Mouse (Mus musculus): ENCODE results near the gene Golm1. TPM values are rescaled to one million over a fixed set of nuclear protein-coding genes. Genes with fewer than 3 reads are reported as not detected.
A peak's percentile ranks its signal among the peaks of the same experiment; 100 is the strongest.

Gene Golm1
- total and polyA plus RNA-seq, 3 experiments = 6.5 to 16.2 (median 11.4) TPM

DNA sequence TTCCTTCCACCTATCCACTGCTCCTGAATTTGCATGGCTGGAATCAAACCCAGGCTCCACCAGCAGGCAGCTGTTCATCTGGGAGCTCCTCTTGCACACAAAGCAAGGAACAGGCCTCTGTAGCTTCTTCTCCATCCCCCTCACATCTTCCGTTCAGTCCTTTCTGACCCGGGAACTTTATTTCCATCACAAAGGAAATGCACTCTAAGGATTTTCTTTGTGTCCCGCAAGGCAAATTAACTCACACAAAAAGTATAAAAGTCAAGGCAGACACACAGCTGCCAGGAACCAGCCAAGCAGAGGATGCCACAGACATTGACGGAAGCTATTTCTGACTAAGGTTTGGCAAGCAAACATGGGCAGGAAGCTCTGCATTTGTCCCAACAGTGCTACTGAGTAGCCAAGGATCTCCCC, 18.6 kb downstream of the Golm1 start:
- DNase-seq = peak in 1 of 2 experiments; percentile 35
- no peak for TF ChIP-seq EP300 (IDR thresholded peaks at IDR 0.05; ENCODE audit: insufficient read depth, low read depth, low read length)
- TF ChIP-seq CTCF (IDR thresholded peaks at IDR 0.05) = no peak
- TF ChIP-seq POLR2A (IDR thresholded peaks at IDR 0.05; ENCODE audit: insufficient read depth, low read depth, low read length) = no peak
- no peak overlapping the region for H3K9ac ChIP-seq (ENCODE audit: low read depth, low read length)
- H3K79me2 ChIP-seq (replicated peaks; ENCODE audit: control insufficient read depth, insufficient read depth, low read length) = no peaks in the 10 kb centered on the region
- H3K27me3 ChIP-seq (ENCODE audit: control insufficient read depth, insufficient read depth, low read length) = no peaks in the 10 kb centered on the region
- no peaks in the 10 kb centered on the region for H3K36me3 ChIP-seq (ENCODE audit: control insufficient read depth, insufficient read depth, low read length)
- 28% methylated on average over 4 of the region's 4 CpGs for WGBS
- H3K4me1 ChIP-seq (ENCODE audit: control insufficient read depth, insufficient read depth, low read length) = peaks cover 6% of the 10 kb centered on the region
- peak overlapping the region; percentile 43 for H3K27ac ChIP-seq
- no peak overlapping the region for H3K4me3 ChIP-seq
- intact Hi-C loops (cut with DNase I) = no loop called here

DNA sequence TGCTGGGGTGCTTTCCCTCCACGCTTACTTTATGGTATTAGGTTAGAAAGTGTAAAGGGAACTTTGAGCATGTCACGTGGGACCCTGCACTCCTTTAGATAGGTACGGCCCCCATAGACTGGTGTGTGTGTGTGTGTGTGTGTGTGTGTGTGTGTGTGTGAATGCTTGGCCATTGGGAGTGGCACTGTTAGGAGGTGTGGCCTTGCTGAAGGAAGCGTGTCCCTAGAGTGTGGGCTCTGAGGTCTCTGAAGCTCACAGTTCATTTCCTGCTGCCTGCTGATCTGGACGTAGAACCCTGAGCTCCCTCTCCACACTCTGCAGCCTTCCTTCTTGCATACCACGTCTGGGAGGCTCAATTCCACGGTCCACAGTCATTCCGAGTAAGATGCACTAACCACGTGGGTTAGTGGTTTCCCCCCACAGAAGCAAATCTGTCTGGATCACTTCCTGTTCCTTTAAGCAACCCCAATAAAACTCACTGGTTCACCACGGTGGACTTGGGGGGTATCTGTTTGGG, 19.2 kb downstream of the Golm1 start:
- Histone ChIP-seq H3K79me2 (replicated peaks; ENCODE audit: control insufficient read depth, insufficient read depth, low read length) (no peaks in the 10 kb centered on the region), H3K36me3 (ENCODE audit: control insufficient read depth, insufficient read depth, low read length) (no peaks in the 10 kb centered on the region), H3K27ac (peak overlapping the region; percentile 43; the same call in 1 of the 2 replicates), H3K4me1 (ENCODE audit: control insufficient read depth, insufficient read depth, low read length) (peaks cover 6% of the 10 kb centered on the region), H3K4me3 (no peak overlapping the region), H3K27me3 (ENCODE audit: control insufficient read depth, insufficient read depth, low read length) (no peaks in the 10 kb centered on the region), H3K9ac (ENCODE audit: low read depth, low read length) (no peak overlapping the region)
- WGBS = 47% methylated on average over 10 of the region's 10 CpGs
- no peak for TF ChIP-seq CTCF (IDR thresholded peaks at IDR 0.05)
- no peak for TF ChIP-seq POLR2A (IDR thresholded peaks at IDR 0.05; ENCODE audit: insufficient read depth, low read depth, low read length)
- TF ChIP-seq EP300 (IDR thresholded peaks at IDR 0.05; ENCODE audit: insufficient read depth, low read depth, low read length) = no peak
- no peak for DNase-seq
- intact Hi-C loops (cut with DNase I) = no loop called here

DNA sequence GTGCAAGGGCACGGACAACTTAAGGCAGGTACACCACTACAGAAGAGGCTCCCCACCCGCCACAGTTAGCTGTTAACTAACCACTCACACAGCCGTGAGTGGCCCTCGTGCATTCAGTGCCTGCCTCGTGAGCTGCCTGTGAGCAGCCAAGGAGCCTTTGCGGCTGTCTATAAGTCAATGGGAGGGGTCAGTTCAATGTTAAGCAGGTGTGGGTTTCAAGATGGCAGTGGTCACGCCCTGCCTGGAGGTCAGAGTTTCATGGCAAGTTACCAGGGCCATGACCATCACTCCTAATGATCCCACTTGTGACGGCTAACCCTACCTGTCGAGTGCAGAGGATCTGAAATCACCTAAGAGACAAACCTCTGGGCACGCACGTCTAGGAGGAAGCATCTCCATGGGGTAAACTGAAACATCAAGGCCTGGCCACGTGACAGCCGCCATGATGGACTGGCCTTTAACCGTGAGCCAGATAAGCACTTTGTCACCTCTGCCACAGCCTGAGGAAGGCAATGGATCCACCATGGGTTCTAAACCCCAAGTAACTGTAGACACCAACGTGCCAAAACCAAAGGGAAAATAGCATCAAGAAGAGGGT, 19.8 kb downstream of the Golm1 start:
- Histone ChIP-seq H3K27ac (no peak overlapping the region), H3K4me1 (ENCODE audit: control insufficient read depth, insufficient read depth, low read length) (peaks cover 6% of the 10 kb centered on the region), H3K36me3 (ENCODE audit: control insufficient read depth, insufficient read depth, low read length) (no peaks in the 10 kb centered on the region), H3K79me2 (replicated peaks; ENCODE audit: control insufficient read depth, insufficient read depth, low read length) (no peaks in the 10 kb centered on the region), H3K9ac (ENCODE audit: low read depth, low read length) (no peak overlapping the region), H3K4me3 (no peak overlapping the region), H3K27me3 (ENCODE audit: control insufficient read depth, insufficient read depth, low read length) (no peaks in the 10 kb centered on the region)
- TF ChIP-seq POLR2A (IDR thresholded peaks at IDR 0.05; ENCODE audit: insufficient read depth, low read depth, low read length) (no peak), EP300 (IDR thresholded peaks at IDR 0.05; ENCODE audit: insufficient read depth, low read depth, low read length) (no peak), CTCF (IDR thresholded peaks at IDR 0.05) (no peak)
- DNase-seq = no peak
- intact Hi-C loops (cut with DNase I) = no loop called here
- WGBS = 96% methylated on average over 15 of the region's 15 CpGs

DNA sequence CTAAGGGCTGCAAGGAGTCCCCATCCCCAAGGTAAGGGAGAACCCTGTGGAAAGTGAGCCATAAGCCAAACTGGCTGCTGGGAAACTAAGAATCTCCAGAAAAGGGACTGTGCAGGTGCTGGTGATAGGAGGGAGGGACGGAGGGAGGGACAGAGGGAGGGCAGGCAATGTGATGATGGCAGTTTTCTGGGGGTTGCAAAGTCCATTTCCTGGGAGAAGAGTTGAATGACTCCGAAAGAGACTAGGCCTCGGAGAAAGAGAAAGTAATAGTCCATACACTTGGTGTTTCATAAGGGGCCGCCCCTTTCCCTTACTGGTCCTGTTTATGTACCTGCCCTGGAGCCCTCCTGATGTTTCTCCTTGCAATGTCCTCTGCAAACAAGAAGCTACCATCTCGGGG, 21.1 kb downstream of the Golm1 start:
- intact Hi-C loops (cut with DNase I) = no loop called here
- Histone ChIP-seq H3K9ac (ENCODE audit: low read depth, low read length) (no peak overlapping the region), H3K4me1 (ENCODE audit: control insufficient read depth, insufficient read depth, low read length) (peaks cover 6% of the 10 kb centered on the region), H3K27ac (no peak overlapping the region), H3K27me3 (ENCODE audit: control insufficient read depth, insufficient read depth, low read length) (no peaks in the 10 kb centered on the region), H3K36me3 (ENCODE audit: control insufficient read depth, insufficient read depth, low read length) (no peaks in the 10 kb centered on the region), H3K4me3 (no peak overlapping the region), H3K79me2 (replicated peaks; ENCODE audit: control insufficient read depth, insufficient read depth, low read length) (no peaks in the 10 kb centered on the region)
- no peak for TF ChIP-seq EP300 (IDR thresholded peaks at IDR 0.05; ENCODE audit: insufficient read depth, low read depth, low read length)
- no peak for TF ChIP-seq CTCF (IDR thresholded peaks at IDR 0.05)
- no peak for TF ChIP-seq POLR2A (IDR thresholded peaks at IDR 0.05; ENCODE audit: insufficient read depth, low read depth, low read length)
- 88% methylated on average over 5 of the region's 5 CpGs for WGBS
- DNase-seq = no peak

GRCm38 (mm10) chr13:59653136-59653535, 22.5 kb downstream of the Golm1 start:
- intact Hi-C loops (cut with DNase I) = no loop called here
- no peak for TF ChIP-seq EP300 (IDR thresholded peaks at IDR 0.05; ENCODE audit: insufficient read depth, low read depth, low read length)
- TF ChIP-seq CTCF (IDR thresholded peaks at IDR 0.05) = no peak
- no peak for TF ChIP-seq POLR2A (IDR thresholded peaks at IDR 0.05; ENCODE audit: insufficient read depth, low read depth, low read length)
- H3K27me3 ChIP-seq (ENCODE audit: control insufficient read depth, insufficient read depth, low read length) = no peaks in the 10 kb centered on the region
- WGBS = 93% methylated on average over 3 of the region's 3 CpGs
- no peak overlapping the region for H3K4me3 ChIP-seq
- no peak overlapping the region for H3K9ac ChIP-seq (ENCODE audit: low read depth, low read length)
- no peak overlapping the region for H3K27ac ChIP-seq
- H3K79me2 ChIP-seq (replicated peaks; ENCODE audit: control insufficient read depth, insufficient read depth, low read length) = no peaks in the 10 kb centered on the region
- no peak for DNase-seq
- no peaks in the 10 kb centered on the region for H3K36me3 ChIP-seq (ENCODE audit: control insufficient read depth, insufficient read depth, low read length)
- peaks cover 6% of the 10 kb centered on the region for H3K4me1 ChIP-seq (ENCODE audit: control insufficient read depth, insufficient read depth, low read length)

- 75% methylated on average over 5 of the region's 5 CpGs for WGBS
- Histone ChIP-seq H3K79me2 (replicated peaks; ENCODE audit: control insufficient read depth, insufficient read depth, low read length) (no peaks in the 10 kb centered on the region), H3K27me3 (ENCODE audit: control insufficient read depth, insufficient read depth, low read length) (no peaks in the 10 kb centered on the region), H3K9ac (ENCODE audit: low read depth, low read length) (no peak overlapping the region), H3K4me1 (ENCODE audit: control insufficient read depth, insufficient read depth, low read length) (peaks cover 4% of the 10 kb centered on the region), H3K36me3 (ENCODE audit: control insufficient read depth, insufficient read depth, low read length) (no peaks in the 10 kb centered on the region), H3K27ac (no peak overlapping the region), H3K4me3 (no peak overlapping the region)
- intact Hi-C loops (cut with DNase I) = no loop called here
- no peak for DNase-seq
- TF ChIP-seq EP300 (IDR thresholded peaks at IDR 0.05; ENCODE audit: insufficient read depth, low read depth, low read length) (no peak), POLR2A (IDR thresholded peaks at IDR 0.05; ENCODE audit: insufficient read depth, low read depth, low read length) (no peak), CTCF (IDR thresholded peaks at IDR 0.05) (no peak)
Measured at GRCm38 (mm10) chr13:59652651-59653050, 23.0 kb downstream of the Golm1 start.
